Mouse (Mus musculus) gastrocnemius, adult 18-20 months (tissue): ENCODE measurements at regions not wholly inside any gene's neighbourhood (a gene's known extent, or its start where the extent isn't known, plus 50 kb on each side); places are given as distances from the start of the nearest gene placed in this dataset.

ENCODE experiments used
- DNase-seq: peaks from one replicate; pipeline ENCODE4 v3.0.0; 2021; ENCODE audit warnings: low spot score

- peak; percentile 76 for DNase-seq
Measured at GRCm38 (mm10) chr13:37657248-37657647, 121.0 kb upstream of the Rreb1 start.

- no peak for DNase-seq
Measured at GRCm38 (mm10) chr13:37658034-37658433, 120.2 kb upstream of the Rreb1 start.

- no peak for DNase-seq
Measured at GRCm38 (mm10) chr13:37658519-37658918, 119.7 kb upstream of the Rreb1 start.

GRCm38 (mm10) chr13:37660083-37660482 is 118.1 kb upstream of the Rreb1 start:
- no peak for DNase-seq

GRCm38 (mm10) chr13:37660668-37661067 is 117.5 kb upstream of the Rreb1 start:
- DNase-seq: no peak

GRCm38 (mm10) chr13:37664116-37664515 is 114.1 kb upstream of the Rreb1 start:
- DNase-seq: no peak

GRCm38 (mm10) chr13:37666207-37667003 is 111.8 kb upstream of the Rreb1 start:
- no peak for DNase-seq

- DNase-seq: no peak
Measured at GRCm38 (mm10) chr13:37667386-37667785, 110.8 kb upstream of the Rreb1 start.

GRCm38 (mm10) chr13:37667871-37668270 is 110.3 kb upstream of the Rreb1 start:
- no peak for DNase-seq

- DNase-seq: no peak
Measured at GRCm38 (mm10) chr13:37671109-37671508, 107.1 kb upstream of the Rreb1 start.

GRCm38 (mm10) chr13:37674676-37675350 is 103.4 kb upstream of the Rreb1 start:
- no peak for DNase-seq

- no peak for DNase-seq
Measured at GRCm38 (mm10) chr13:37675718-37676117, 102.5 kb upstream of the Rreb1 start.

- peak; percentile 63 for DNase-seq
Measured at GRCm38 (mm10) chr13:37676912-37677311, 101.3 kb upstream of the Rreb1 start.

- DNase-seq: peak; percentile 66
Measured at GRCm38 (mm10) chr13:37678251-37678650, 99.9 kb upstream of the Rreb1 start.

GRCm38 (mm10) chr13:37678772-37679171 is 99.4 kb upstream of the Rreb1 start:
- DNase-seq: peak; percentile 19

GRCm38 (mm10) chr13:37680837-37681619 is 97.2 kb upstream of the Rreb1 start:
- peak; percentile 88 for DNase-seq

- no peak for DNase-seq
Measured at GRCm38 (mm10) chr13:37683045-37683679, 95.0 kb upstream of the Rreb1 start.

GRCm38 (mm10) chr13:37685617-37686016 is 92.6 kb upstream of the Rreb1 start:
- no peak for DNase-seq

- DNase-seq: no peak
Measured at GRCm38 (mm10) chr13:37686109-37686508, 92.1 kb upstream of the Rreb1 start.

- no peak for DNase-seq
Measured at GRCm38 (mm10) chr13:37689127-37689777, 88.9 kb upstream of the Rreb1 start.

- DNase-seq: no peak
Measured at GRCm38 (mm10) chr13:37691855-37692445, 86.2 kb upstream of the Rreb1 start.
